Mouse (Mus musculus) 3T3-L1 (cell line): ENCODE results near the gene Wdr35.

Experiments
- DNase-seq: peaks from one replicate; pipeline ENCODE4 v3.0.0-alpha.2; 2015; ENCODE audit warnings: low read depth, low spot score

The Wdr35 gene

DNA sequence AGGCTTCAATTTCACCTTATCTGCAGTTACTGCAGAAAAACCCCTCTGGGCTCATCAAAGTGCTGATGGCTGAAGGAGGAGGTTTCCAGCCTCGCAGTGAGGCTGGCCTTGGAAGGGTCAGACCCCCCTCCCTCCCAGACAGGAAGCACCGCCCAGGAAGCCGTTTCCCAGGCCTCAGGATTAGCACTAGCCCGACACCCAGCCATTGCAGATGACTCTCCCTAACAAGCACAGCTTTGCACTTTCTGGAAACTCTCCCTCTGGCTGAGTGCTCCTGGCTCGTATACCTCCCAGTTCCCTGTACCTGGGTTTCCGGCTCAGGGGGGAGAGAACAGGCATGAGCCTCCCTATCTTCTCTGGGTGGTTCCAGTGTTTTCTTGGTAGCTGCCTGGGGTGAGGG lies 77.1 kb downstream of the Wdr35 start:
- DNase-seq: no peak

DNA sequence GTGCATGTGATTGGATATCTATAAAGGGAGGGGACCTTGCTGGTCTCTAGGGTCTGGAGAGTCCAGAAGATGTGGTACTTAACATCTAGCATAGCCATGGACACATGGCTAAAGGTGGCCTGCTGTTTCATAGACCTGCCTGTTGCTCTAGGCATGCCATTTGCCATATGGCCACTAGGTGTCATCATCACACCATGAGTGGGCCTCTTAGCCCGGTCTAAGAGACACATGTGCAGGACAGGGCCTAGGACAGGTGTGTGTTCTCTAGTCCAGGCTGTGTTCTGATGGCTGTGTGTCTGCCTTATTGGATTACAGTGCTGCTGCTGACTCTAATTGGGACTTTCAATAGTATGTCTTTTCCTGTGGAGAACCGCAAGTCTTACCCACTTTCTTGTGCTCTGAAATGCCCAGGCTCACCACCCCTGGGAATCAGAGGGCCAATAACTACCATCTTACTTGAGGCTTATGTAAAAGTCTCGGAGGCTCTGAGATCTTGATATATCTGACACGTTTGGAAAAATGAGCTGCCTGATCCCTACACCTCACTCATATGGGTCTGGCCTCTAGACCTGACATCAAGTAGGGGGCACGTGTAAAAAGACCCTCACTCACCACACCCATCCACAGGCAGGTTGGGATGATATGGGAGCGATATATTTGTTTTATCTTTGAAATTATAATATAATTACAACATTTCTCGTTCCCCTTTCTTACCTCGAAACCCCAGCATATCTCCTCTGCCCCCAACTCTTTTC lies 78.6 kb downstream of the Wdr35 start:
- DNase-seq: peak; percentile 91

DNA sequence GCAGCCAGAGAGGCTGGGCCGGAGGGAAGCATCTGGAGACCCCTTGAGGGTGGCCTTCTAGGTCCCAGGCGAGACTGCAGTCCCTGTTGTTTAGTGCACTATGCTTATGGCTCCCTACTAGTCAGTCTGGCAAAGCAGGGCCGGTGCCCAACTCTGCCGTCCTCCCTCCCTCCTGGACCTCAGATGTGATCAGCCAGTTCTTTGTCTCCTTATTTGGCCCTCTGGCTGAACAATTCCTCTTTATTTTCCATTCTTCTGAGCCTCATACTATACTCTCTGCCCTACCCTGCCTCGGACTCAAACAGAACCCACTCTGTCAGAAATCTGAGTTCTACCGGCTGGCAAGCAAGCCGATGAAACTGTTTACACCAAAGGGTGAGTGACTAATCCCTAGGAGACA lies 79.7 kb downstream of the Wdr35 start:
- no peak for DNase-seq

DNA sequence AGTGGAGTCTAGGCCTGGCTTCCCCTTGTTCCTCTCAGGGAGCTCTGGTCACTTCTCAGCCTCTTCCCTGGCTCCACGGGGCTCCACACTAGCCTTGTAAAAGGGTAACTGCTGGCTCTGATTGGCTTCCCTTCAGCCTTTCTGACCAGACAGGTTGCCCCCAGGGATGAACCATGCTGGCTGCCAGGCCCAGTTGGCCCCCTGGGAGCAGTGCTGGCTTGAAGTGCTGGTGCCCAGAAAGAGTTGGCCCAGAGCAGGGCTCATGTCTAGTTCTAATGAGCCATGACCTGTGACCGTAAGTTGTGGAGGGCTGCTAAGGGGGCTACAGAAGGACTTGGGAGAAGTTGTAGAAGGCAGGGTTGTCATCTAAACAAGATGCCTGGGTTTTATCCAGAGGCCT lies 80.3 kb downstream of the Wdr35 start:
- no peak for DNase-seq

DNA sequence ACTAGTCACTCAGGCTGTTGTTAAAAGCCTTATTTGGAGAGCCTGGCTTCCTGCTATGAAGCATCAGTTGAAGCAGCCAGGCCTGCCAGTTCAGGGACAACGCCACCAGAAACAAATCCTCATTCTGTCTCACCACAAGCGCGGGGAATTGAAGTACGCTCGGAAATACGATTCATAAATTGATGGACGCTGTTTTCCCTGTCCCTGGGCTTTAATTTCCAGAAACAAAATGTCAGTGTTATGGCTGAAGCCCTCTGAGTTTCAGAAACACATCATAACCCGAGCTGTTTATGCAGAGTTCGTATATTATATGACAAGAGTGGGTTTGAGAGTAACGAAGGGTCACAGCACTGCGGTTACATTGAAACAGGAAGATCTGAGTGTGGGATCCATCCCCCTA lies 81.6 kb downstream of the Wdr35 start:
- DNase-seq: no peak

DNA sequence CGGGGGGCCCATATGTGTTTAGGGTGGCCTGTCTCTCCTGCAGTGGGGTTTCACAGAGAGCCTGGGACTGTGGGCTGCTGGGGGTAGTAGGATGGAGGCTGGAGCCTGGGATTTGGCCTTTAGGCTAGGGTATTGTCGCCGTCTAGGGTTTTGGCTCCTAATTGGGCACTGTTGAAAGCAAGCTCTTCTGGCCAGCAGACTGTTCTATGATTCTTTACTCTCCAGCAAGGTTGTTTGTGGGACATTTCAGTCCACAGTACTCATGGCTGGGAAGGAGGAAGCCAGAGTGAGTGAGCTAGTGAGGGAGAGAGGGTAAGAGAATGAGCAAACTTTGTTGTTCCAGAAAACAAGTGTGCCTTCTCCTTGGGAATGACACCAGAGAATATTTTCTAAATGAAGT lies 85.8 kb downstream of the Wdr35 start:
- no peak for DNase-seq

DNA sequence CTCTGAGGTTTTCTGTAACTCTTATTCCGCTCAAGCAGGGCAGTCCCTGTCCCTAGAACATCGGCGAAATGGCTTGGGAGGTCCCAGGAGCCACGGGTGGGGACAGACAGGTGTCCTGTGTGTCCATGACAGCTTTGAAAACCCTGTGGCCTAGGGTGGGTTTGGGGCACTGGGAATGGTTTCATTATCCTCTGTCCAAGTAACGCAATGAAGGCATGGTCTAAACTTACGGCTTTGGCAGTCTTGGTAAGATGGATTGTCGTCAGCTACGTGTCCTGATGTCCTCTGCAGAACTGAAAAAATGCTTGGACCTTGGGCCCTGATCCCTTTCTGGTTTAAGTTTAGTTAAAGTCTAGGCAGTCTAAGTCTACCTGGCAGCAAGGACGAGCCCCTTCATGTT lies 86.3 kb downstream of the Wdr35 start:
- DNase-seq: no peak

DNA sequence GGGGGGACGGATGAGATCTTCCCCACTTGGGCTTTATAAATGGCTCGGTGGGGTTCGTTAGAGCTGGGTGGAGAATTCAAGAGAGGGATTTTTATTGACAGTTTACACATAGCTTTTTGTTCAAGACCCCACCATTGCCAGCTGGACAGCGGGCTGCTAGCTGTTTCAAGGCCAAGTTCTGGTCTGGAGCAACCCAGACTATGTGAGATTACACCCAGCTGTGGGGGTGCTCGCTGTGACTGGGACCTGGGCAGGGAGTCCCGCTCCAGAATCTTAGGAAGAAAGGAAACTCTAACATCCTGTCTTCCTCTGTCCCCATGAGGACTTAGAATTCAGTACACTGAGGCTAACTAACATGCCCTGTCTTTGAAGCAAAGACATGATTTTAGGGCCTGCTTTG lies 89.9 kb downstream of the Wdr35 start:
- DNase-seq: no peak

DNA sequence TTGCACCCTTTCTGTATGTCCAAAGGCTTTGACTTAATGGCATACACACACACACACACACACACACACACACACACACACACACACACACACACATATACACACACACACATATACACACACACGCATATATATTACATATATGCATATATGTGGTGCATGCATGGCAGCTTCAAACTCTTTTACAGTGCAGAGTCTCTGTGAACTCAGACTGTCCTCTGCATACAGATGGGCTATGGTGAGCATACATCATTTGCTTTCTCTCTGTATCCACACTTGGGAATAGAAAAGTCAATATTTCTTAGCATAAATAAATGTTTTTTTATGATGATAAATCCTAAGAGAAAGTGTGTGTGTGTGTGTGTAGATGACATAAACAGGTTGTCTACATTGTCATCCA lies 97.4 kb downstream of the Wdr35 start:
- DNase-seq: no peak

DNA sequence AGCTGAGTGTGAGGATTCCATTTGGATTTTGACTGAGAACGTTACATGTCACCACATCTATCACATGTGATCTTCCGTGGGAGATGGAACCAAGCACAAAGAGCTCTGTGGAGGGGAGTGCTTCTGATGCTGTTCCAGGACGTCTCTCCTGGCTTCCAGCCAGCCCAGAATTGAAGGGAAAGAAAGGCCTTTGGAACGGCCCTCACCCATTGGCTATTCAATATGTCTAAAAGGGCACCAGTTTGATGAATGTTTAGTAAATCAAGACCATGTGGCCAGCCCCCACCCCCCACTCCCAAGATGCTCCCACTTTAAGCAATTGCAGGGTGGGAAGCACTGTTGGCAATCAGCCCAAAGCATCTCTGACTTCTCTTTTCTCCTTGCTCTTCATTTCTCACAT lies 97.8 kb downstream of the Wdr35 start:
- no peak for DNase-seq

DNA sequence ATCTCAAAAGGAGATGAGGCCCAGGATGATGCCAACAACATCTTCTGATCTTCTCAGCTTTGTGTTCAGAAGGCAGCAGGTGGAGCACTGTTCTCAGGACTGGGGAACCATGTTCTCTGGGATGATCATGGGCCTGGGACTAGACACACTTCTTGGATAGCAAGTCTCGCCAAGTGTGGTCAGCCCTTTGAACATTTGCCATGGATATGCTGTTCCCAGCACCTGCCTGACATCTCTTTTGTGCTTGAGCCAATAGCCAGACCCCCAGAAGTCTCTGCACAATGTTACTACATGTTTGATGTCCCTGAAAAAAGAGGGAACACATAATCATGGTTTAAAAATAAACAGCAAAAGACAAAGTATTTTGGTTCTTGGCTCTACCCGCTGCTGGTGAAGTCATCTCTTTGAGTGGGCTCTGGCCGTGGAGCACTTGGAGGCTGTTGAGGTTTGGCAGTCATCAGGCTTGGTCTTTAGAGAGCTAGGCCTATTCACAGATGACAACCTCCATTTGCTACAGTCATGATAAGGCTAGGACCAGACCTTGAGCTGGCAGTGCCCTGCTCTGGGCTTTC lies 103.9 kb downstream of the Wdr35 start:
- DNase-seq: no peak
